Mouse (Mus musculus): ENCODE data around the gene Cldn4. TPM values are rescaled to one million over a fixed set of nuclear protein-coding genes. Genes with fewer than 3 reads are reported as not detected.

Gene Cldn4
- polyA plus RNA-seq, 1 experiment from 2014 or later, result 13.6 TPM

- 81% methylated on average over 8 of the region's 8 CpGs for WGBS
- H3K4me3 ChIP-seq (ENCODE audit: low read depth, low read length), result no peak within 1 kb of the TSS
- no peak within 1 kb of the TSS for H3K27ac ChIP-seq (replicated peaks; ENCODE audit: low read depth, low read length)
- DNase-seq (ENCODE audit: low spot score), result no peak
- no peaks in the 10 kb centered on the region for H3K9me3 ChIP-seq (ENCODE audit: control insufficient read depth, low read length)
- no peak for ATAC-seq (ENCODE audit: insufficient number of reproducible peaks, low FRiP score, low TSS enrichment, low read depth)
- no peaks in the 10 kb centered on the region for H3K4me1 ChIP-seq (ENCODE audit: control insufficient read depth, insufficient read depth, low read length)
- H3K9ac ChIP-seq (ENCODE audit: low read length), result no peak within 1 kb of the TSS
- no peaks in the 10 kb centered on the region for H3K27me3 ChIP-seq (ENCODE audit: control insufficient read depth, insufficient read depth, low read length)
- no peaks in the 10 kb centered on the region for H3K36me3 ChIP-seq (ENCODE audit: control insufficient read depth, insufficient read depth, low read length)
- H3K4me2 ChIP-seq (ENCODE audit: low read depth, severe bottlenecking), result no peak within 1 kb of the TSS
Measured at GRCm38 (mm10) chr5:134915311-134915710, 31.4 kb downstream of the Cldn4 start, which contains the start of gene Cldn13. Gene Cldn13 (minus strand): TSS chr5:134915526.

GRCm38 (mm10) chr5:134914510-134914909 is 32.2 kb downstream of the Cldn4 start:
- Histone ChIP-seq H3K4me3 (ENCODE audit: low read depth, low read length) (no peak overlapping the region), H3K9ac (ENCODE audit: low read length) (no peak overlapping the region), H3K9me3 (ENCODE audit: control insufficient read depth, low read length) (no peaks in the 10 kb centered on the region), H3K36me3 (ENCODE audit: control insufficient read depth, insufficient read depth, low read length) (no peaks in the 10 kb centered on the region), H3K27me3 (ENCODE audit: control insufficient read depth, insufficient read depth, low read length) (no peaks in the 10 kb centered on the region), H3K27ac (replicated peaks; ENCODE audit: low read depth, low read length) (no peak overlapping the region), H3K4me2 (ENCODE audit: low read depth, severe bottlenecking) (no peak overlapping the region), H3K4me1 (ENCODE audit: control insufficient read depth, insufficient read depth, low read length) (no peaks in the 10 kb centered on the region)
- ATAC-seq (ENCODE audit: insufficient number of reproducible peaks, low FRiP score, low TSS enrichment, low read depth) (no peak), DNase-seq (ENCODE audit: low spot score) (no peak)
- WGBS, result 79% methylated on average over 8 of the region's 8 CpGs

GRCm38 (mm10) chr5:134913753-134914152 is 33.0 kb downstream of the Cldn4 start:
- Histone ChIP-seq H3K9me3 (ENCODE audit: control insufficient read depth, low read length) (no peaks in the 10 kb centered on the region), H3K4me1 (ENCODE audit: control insufficient read depth, insufficient read depth, low read length) (no peaks in the 10 kb centered on the region), H3K4me3 (ENCODE audit: low read depth, low read length) (no peak overlapping the region), H3K9ac (ENCODE audit: low read length) (no peak overlapping the region; the same call in 1 of the 2 replicates), H3K36me3 (ENCODE audit: control insufficient read depth, insufficient read depth, low read length) (no peaks in the 10 kb centered on the region), H3K27me3 (ENCODE audit: control insufficient read depth, insufficient read depth, low read length) (no peaks in the 10 kb centered on the region), H3K27ac (replicated peaks; ENCODE audit: low read depth, low read length) (no peak overlapping the region), H3K4me2 (ENCODE audit: low read depth, severe bottlenecking) (no peak overlapping the region)
- ATAC-seq (ENCODE audit: insufficient number of reproducible peaks, low FRiP score, low TSS enrichment, low read depth), result no peak
- WGBS, result 88% methylated on average over 4 of the region's 4 CpGs
- no peak for DNase-seq (ENCODE audit: low spot score)

- no peak overlapping the region for H3K4me3 ChIP-seq (ENCODE audit: low read depth, low read length)
- no peaks in the 10 kb centered on the region for H3K4me1 ChIP-seq (ENCODE audit: control insufficient read depth, insufficient read depth, low read length)
- no peaks in the 10 kb centered on the region for H3K9me3 ChIP-seq (ENCODE audit: control insufficient read depth, low read length)
- DNase-seq (ENCODE audit: low spot score) (no peak), ATAC-seq (ENCODE audit: insufficient number of reproducible peaks, low FRiP score, low TSS enrichment, low read depth) (no peak)
- H3K27me3 ChIP-seq (ENCODE audit: control insufficient read depth, insufficient read depth, low read length), result no peaks in the 10 kb centered on the region
- H3K4me2 ChIP-seq (ENCODE audit: low read depth, severe bottlenecking), result no peak overlapping the region
- H3K9ac ChIP-seq (ENCODE audit: low read length), result no peak overlapping the region
- no peaks in the 10 kb centered on the region for H3K36me3 ChIP-seq (ENCODE audit: control insufficient read depth, insufficient read depth, low read length)
- WGBS, result 69% methylated on average over 3 of the region's 3 CpGs
- H3K27ac ChIP-seq (replicated peaks; ENCODE audit: low read depth, low read length), result no peak overlapping the region
Measured at GRCm38 (mm10) chr5:134913352-134913751, 33.4 kb downstream of the Cldn4 start.

GRCm38 (mm10) chr5:134911901-134912300 is 34.8 kb downstream of the Cldn4 start:
- no peak overlapping the region for H3K27ac ChIP-seq (replicated peaks; ENCODE audit: low read depth, low read length)
- WGBS, result 90% methylated on average over 2 of the region's 2 CpGs

GRCm38 (mm10) chr5:134907135-134907534 is 39.6 kb downstream of the Cldn4 start:
- peak; percentile 98 for DNase-seq (ENCODE audit: low spot score)
- Histone ChIP-seq H3K9ac (ENCODE audit: low read length) (no peak overlapping the region), H3K4me3 (ENCODE audit: low read depth, low read length) (no peak overlapping the region), H3K4me2 (ENCODE audit: low read depth, severe bottlenecking) (no peak overlapping the region), H3K4me1 (ENCODE audit: control insufficient read depth, insufficient read depth, low read length) (no peaks in the 10 kb centered on the region), H3K9me3 (ENCODE audit: control insufficient read depth, low read length) (no peaks in the 10 kb centered on the region), H3K36me3 (ENCODE audit: control insufficient read depth, insufficient read depth, low read length) (no peaks in the 10 kb centered on the region), H3K27me3 (ENCODE audit: control insufficient read depth, insufficient read depth, low read length) (no peaks in the 10 kb centered on the region), H3K27ac (replicated peaks; ENCODE audit: low read depth, low read length) (no peak overlapping the region)
- ATAC-seq (ENCODE audit: insufficient number of reproducible peaks, low FRiP score, low TSS enrichment, low read depth), result 0 out of 2 replicates have a peak, but pooled peaks have one; percentile 47
- under 1% methylated on average over 13 of the region's 13 CpGs for WGBS

More at GRCm38 (mm10) chr5:134911901-134912300, 34.8 kb downstream of the Cldn4 start:
- H3K4me3 ChIP-seq (ENCODE audit: low read depth, low read length), result no peak overlapping the region
- ATAC-seq (ENCODE audit: insufficient number of reproducible peaks, low FRiP score, low TSS enrichment, low read depth) (no peak), DNase-seq (ENCODE audit: low spot score) (no peak)
- no peaks in the 10 kb centered on the region for H3K27me3 ChIP-seq (ENCODE audit: control insufficient read depth, insufficient read depth, low read length)
- no peak overlapping the region for H3K4me2 ChIP-seq (ENCODE audit: low read depth, severe bottlenecking)
- H3K9ac ChIP-seq (ENCODE audit: low read length), result no peak overlapping the region
- H3K4me1 ChIP-seq (ENCODE audit: control insufficient read depth, insufficient read depth, low read length), result no peaks in the 10 kb centered on the region
- H3K9me3 ChIP-seq (ENCODE audit: control insufficient read depth, low read length), result no peaks in the 10 kb centered on the region
- H3K36me3 ChIP-seq (ENCODE audit: control insufficient read depth, insufficient read depth, low read length), result no peaks in the 10 kb centered on the region

GRCm38 (mm10) chr5:134906633-134907032 is 40.1 kb downstream of the Cldn4 start, which contains the start of gene Tmem270:
Gene Tmem270 (minus strand): TSS chr5:134906733.
- ATAC-seq (ENCODE audit: insufficient number of reproducible peaks, low FRiP score, low TSS enrichment, low read depth), result no peak
- H3K27ac ChIP-seq (replicated peaks; ENCODE audit: low read depth, low read length), result no peak within 1 kb of the TSS
- H3K4me2 ChIP-seq (ENCODE audit: low read depth, severe bottlenecking), result no peak within 1 kb of the TSS
- 76% methylated on average over 6 of the region's 6 CpGs for WGBS
- no peak for DNase-seq (ENCODE audit: low spot score)
- no peak within 1 kb of the TSS for H3K4me3 ChIP-seq (ENCODE audit: low read depth, low read length)
- H3K27me3 ChIP-seq (ENCODE audit: control insufficient read depth, insufficient read depth, low read length), result no peaks in the 10 kb centered on the region
- no peaks in the 10 kb centered on the region for H3K9me3 ChIP-seq (ENCODE audit: control insufficient read depth, low read length)
- no peaks in the 10 kb centered on the region for H3K36me3 ChIP-seq (ENCODE audit: control insufficient read depth, insufficient read depth, low read length)
- no peak within 1 kb of the TSS for H3K9ac ChIP-seq (ENCODE audit: low read length)
- peaks cover under 1% of the 10 kb centered on the region; the same call in 1 of the 2 replicates for H3K4me1 ChIP-seq (ENCODE audit: control insufficient read depth, insufficient read depth, low read length)

GRCm38 (mm10) chr5:134901644-134902027 is 45.1 kb downstream of the Cldn4 start:
- 77% methylated on average over 8 of the region's 8 CpGs for WGBS

More at GRCm38 (mm10) chr5:134901644-134902027, 45.1 kb downstream of the Cldn4 start:
- ATAC-seq (ENCODE audit: insufficient number of reproducible peaks, low FRiP score, low TSS enrichment, low read depth) (no peak), DNase-seq (ENCODE audit: low spot score) (no peak)
- H3K36me3 ChIP-seq (ENCODE audit: control insufficient read depth, insufficient read depth, low read length), result no peaks in the 10 kb centered on the region
- no peak overlapping the region for H3K4me2 ChIP-seq (ENCODE audit: low read depth, severe bottlenecking)
- H3K9me3 ChIP-seq (ENCODE audit: control insufficient read depth, low read length), result no peaks in the 10 kb centered on the region
- H3K27ac ChIP-seq (replicated peaks; ENCODE audit: low read depth, low read length), result no peak overlapping the region
- peaks cover 16% of the 10 kb centered on the region for H3K4me1 ChIP-seq (ENCODE audit: control insufficient read depth, insufficient read depth, low read length)
- no peak overlapping the region for H3K9ac ChIP-seq (ENCODE audit: low read length)
- no peaks in the 10 kb centered on the region for H3K27me3 ChIP-seq (ENCODE audit: control insufficient read depth, insufficient read depth, low read length)
- H3K4me3 ChIP-seq (ENCODE audit: low read depth, low read length), result no peak overlapping the region
